Mouse (Mus musculus) limb, embryonic 14.5 days (tissue): Measurements from ENCODE around the gene Pcsk4. TPM values are rescaled to one million over a fixed set of nuclear protein-coding genes. Genes with fewer than 3 reads are reported as not detected.

Experiments used
- ATAC-seq: fragments of 200-750 bp; cut with Nextera tagmentation; 2 replicates; pipeline ENCODE4 v1.8.0; 2017; ENCODE audit warnings: low read depth, moderate number of reproducible peaks, moderate TSS enrichment; ENCODE audit not compliant: low FRiP score
- DNase-seq: peaks from one replicate; pipeline ENCODE4 v3.0.0-alpha.2; 2015; ENCODE audit warnings: low spot score
- H3K27ac ChIP-seq: fragments of 300-500 bp; sonication (generic); replicated peaks from 2 replicates; pipeline ENCODE4 v1.5.1; 2014; ENCODE audit warnings: low read depth, mild to moderate bottlenecking, low read length, moderate library complexity, mixed read lengths
- H3K27me3 ChIP-seq: fragments of 300-500 bp; sonication (generic); 2 replicates; pipeline ENCODE4 v1.6.1; 2014; ENCODE audit warnings: low read length, mixed read lengths; ENCODE audit not compliant: control insufficient read depth, insufficient read depth
- H3K36me3 ChIP-seq: fragments of 300-500 bp; sonication (generic); 2 replicates; pipeline ENCODE4 v1.6.1; 2014; ENCODE audit warnings: mild to moderate bottlenecking, low read length, moderate library complexity, mixed read lengths; ENCODE audit not compliant: control insufficient read depth, insufficient read depth
- H3K4me1 ChIP-seq: fragments of 300-500 bp; sonication (generic); 2 replicates; pipeline ENCODE4 v1.6.1; 2014; ENCODE audit warnings: antibody characterized with exemption, low read length, mixed read lengths; ENCODE audit not compliant: control insufficient read depth, insufficient read depth
- H3K4me2 ChIP-seq: fragments of 300-500 bp; sonication (generic); replicated peaks from 2 replicates; pipeline ENCODE4 v1.6.1; 2014; ENCODE audit warnings: low read depth, mild to moderate bottlenecking, low read length, moderate library complexity; ENCODE audit not compliant: severe bottlenecking
- H3K4me3 ChIP-seq: fragments of 300-500 bp; sonication (generic); replicated peaks from 2 replicates; pipeline ENCODE4 v1.5.1; 2014; ENCODE audit warnings: low read length
- H3K9ac ChIP-seq: fragments of 300-500 bp; sonication (generic); 2 replicates; pipeline ENCODE4 v1.6.1; 2014; ENCODE audit warnings: mild to moderate bottlenecking, low read depth, low read length, moderate library complexity; ENCODE audit not compliant: severe bottlenecking
- H3K9me3 ChIP-seq: fragments of 300-500 bp; sonication (generic); 2 replicates; pipeline ENCODE4 v1.6.1; 2016; ENCODE audit warnings: low read length; ENCODE audit not compliant: control insufficient read depth
- POLR2A ChIP-seq: fragments of 200-500 bp; IDR thresholded peaks from 2 replicates; pipeline ENCODE4 v1.8.0; 2012; ENCODE audit warnings: inconsistent platforms, mild to moderate bottlenecking, moderate library complexity, borderline replicate concordance; ENCODE audit not compliant: insufficient read depth, insufficient read length; ENCODE audit errors: extremely low read depth
- WGBS: fragments of 180-500 bp; shearing (Covaris S2); extraction: QIAGEN DNeasy Blood & Tissue Kit; methylation state at CpG from one replicate; pipeline ENCODE4 v1.1.7; 2014; 5-methylcytosine and 5-hydroxymethylcytosine counted together
- polyA plus RNA-seq, 2 experiments: library from polyadenylated mRNA; depleted of rRNA in 1 of 2; stranded (reverse) in 1 of 2; unstranded in 1 of 2; fragments of >200 nt; fragmentation: Nextera tagmentation in 1 of 2; extraction: Ambion mirVana in 1 of 2; gene quantifications; 2 replicates each; pipeline versions ENCODE4 v1.2.1 to v1.2.3; 2012 to 2014

Gene Pcsk4
- polyA plus RNA-seq, 2 experiments, result 4.2 to 7.8 TPM

- peaks cover 17% of the 10 kb centered on the region for H3K4me1 ChIP-seq
- H3K4me3 ChIP-seq, result no peak overlapping the region
- peaks cover 38% of the 10 kb centered on the region for H3K27me3 ChIP-seq
- peaks cover 22% of the 10 kb centered on the region for H3K36me3 ChIP-seq
- H3K9ac ChIP-seq, result no peak overlapping the region
- no peak for DNase-seq
- no peak for ATAC-seq
- H3K4me2 ChIP-seq, result no peak overlapping the region
- TF ChIP-seq POLR2A, result no peak
- H3K9me3 ChIP-seq, result no peaks in the 10 kb centered on the region
- 65% methylated on average over 8 of the region's 8 CpGs for WGBS
- H3K27ac ChIP-seq, result no peak overlapping the region
These were observed 31.7 kb downstream of the Pcsk4 start for GRCm38 (mm10) chr10:80297526-80298133.

GRCm38 (mm10) chr10:80296824-80297223, 32.5 kb downstream of the Pcsk4 start:
- peak overlapping the region; percentile 52; the same call in 1 of the 2 replicates for H3K9ac ChIP-seq
- ATAC-seq, result no peak
- H3K27me3 ChIP-seq, result peaks cover 34% of the 10 kb centered on the region

GRCm38 (mm10) chr10:80295618-80296425, 33.5 kb downstream of the Pcsk4 start, which contains the start of gene Apc2:
Gene Apc2, plus strand, starts transcription at chr10:80295977.
- DNase-seq, result peak; percentile 74
- WGBS, result 1% methylated on average over 26 of the region's 26 CpGs
- Histone ChIP-seq H3K36me3 (peaks cover 22% of the 10 kb centered on the region), H3K9ac (peak within 1 kb of the TSS; percentile 52), H3K4me1 (peaks cover 17% of the 10 kb centered on the region), H3K27me3 (peaks cover 27% of the 10 kb centered on the region), H3K9me3 (no peaks in the 10 kb centered on the region), H3K4me2 (peak within 1 kb of the TSS; percentile 62), H3K4me3 (peak within 1 kb of the TSS; percentile 43), H3K27ac (peak within 1 kb of the TSS; percentile 43; the same call in 1 of the 2 replicates)
- ATAC-seq, result peak; percentile 70
- no peak for TF ChIP-seq POLR2A

More at GRCm38 (mm10) chr10:80296824-80297223, 32.5 kb downstream of the Pcsk4 start:
- no peak for DNase-seq
- Histone ChIP-seq H3K27ac (no peak overlapping the region), H3K36me3 (peaks cover 22% of the 10 kb centered on the region), H3K4me3 (peak overlapping the region; percentile 43; the same call in 1 of the 2 replicates), H3K4me2 (peak overlapping the region; percentile 62; the same call in 1 of the 2 replicates), H3K9me3 (no peaks in the 10 kb centered on the region), H3K4me1 (peaks cover 17% of the 10 kb centered on the region)
- no peak for TF ChIP-seq POLR2A
- WGBS, result 91% methylated on average over 5 of the region's 5 CpGs

DNA sequence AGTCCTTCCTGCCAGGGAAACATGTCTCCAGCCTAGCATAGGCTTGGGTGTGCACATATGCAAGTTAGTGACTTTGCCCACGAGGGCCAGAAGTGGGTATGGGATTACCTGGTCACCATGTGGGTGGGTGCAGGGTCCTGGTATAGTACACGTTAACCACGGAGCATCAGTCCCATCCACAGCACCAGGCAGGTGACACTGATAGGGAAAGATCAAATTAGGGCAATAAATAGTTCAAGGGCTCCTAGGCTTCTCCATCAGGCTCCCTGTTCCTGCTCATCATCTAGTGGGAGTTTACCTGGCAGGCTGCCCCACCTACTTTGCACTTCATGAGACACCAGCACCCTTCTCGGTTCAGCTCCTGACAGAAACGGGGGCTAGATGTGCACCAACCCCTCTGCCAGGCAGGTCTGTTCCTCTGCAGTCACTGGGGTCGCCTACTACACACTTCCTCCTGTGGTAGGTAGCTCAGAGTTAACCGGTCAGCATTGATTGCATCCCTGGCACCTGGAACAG, 34.5 kb downstream of the Pcsk4 start:
- WGBS, result 45% methylated on average over 7 of the region's 7 CpGs
- DNase-seq (no peak), ATAC-seq (no peak)
- no peak overlapping the region; the same call in 1 of the 2 replicates for H3K4me2 ChIP-seq
- peaks cover 17% of the 10 kb centered on the region for H3K27me3 ChIP-seq
- H3K4me1 ChIP-seq, result peaks cover 17% of the 10 kb centered on the region
- no peak overlapping the region for H3K4me3 ChIP-seq
- no peaks in the 10 kb centered on the region for H3K9me3 ChIP-seq
- H3K27ac ChIP-seq, result no peak overlapping the region
- no peak overlapping the region for H3K9ac ChIP-seq
- no peak for TF ChIP-seq POLR2A
- peaks cover 22% of the 10 kb centered on the region for H3K36me3 ChIP-seq

DNA sequence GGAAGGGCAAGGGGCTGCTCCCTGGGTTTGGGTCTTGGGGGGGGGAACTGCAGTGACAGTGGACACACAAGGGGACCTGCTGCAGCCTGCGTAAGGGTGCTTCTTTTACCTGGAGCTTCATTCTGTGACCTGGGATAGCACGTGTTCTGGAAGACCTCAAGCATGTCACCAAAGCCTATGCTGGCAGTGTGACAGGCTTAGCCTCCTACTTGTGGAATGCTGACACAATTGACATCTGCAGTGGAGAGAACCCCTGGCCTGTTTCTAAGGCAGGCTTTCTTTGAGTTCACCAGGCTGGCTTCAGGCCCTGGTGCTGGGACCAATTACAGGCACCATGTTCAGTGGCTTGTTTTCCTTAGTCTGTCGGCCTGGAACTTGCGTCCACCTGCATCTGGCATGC, 35.0 kb downstream of the Pcsk4 start:
- WGBS, result 72% methylated on average over 4 of the region's 4 CpGs
- Histone ChIP-seq H3K27me3 (peaks cover 12% of the 10 kb centered on the region; the same call in 1 of the 2 replicates), H3K36me3 (peaks cover 22% of the 10 kb centered on the region), H3K4me1 (peaks cover 17% of the 10 kb centered on the region), H3K27ac (no peak overlapping the region), H3K4me3 (no peak overlapping the region), H3K9ac (peak overlapping the region; percentile 12; the same call in 1 of the 2 replicates), H3K4me2 (no peak overlapping the region), H3K9me3 (no peaks in the 10 kb centered on the region)
- ATAC-seq, result no peak
- no peak for DNase-seq
- TF ChIP-seq POLR2A, result no peak
